Mouse (Mus musculus) adrenal gland, postnatal 0 days (tissue): ENCODE measurements around the gene Hdac4. TPM values are rescaled to one million over a fixed set of nuclear protein-coding genes. Genes with fewer than 3 reads are reported as not detected.

ENCODE experiments used
- polyA plus RNA-seq: library from polyadenylated mRNA; unstranded; fragments of >200 nt; fragmentation: Nextera tagmentation; extraction: Ambion mirVana; gene quantifications from 2 replicates; pipeline ENCODE4 v1.2.1, GENCODE M21; 2015

The Hdac4 gene
- 25.3 and 44.7 TPM in 2 replicates for polyA plus RNA-seq

GRCm38 (mm10) chr1:92195360-92196149, at the start of gene Hdac4:
Gene Hdac4, minus strand, starts transcription at chr1:92195699.

